15 mouse cellular contexts compared by ENCODE assay signal in the genomic region with DNA sequence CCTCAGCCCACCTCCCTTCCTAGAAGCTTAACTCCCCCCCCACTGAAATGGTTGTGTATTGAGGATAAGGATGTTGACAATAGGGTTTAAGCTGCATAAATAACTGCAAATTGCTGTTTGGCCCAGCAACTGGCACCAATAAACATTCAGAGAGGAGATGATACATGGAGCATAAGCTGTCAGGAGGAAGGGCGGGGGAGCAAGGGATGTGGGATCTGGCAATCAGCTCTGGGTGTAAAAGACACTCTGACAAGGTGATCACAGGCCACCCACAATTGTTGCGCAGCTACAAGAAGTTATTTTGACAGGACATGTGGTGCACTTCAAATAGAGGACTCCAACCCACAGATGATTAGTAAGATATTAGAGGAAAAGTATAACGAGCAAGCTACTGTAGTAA.
"Had no signal": no experiment of that assay in that cellular context is flagged by ENCODE, and none has a peak within 500 bp of the region (broad histone marks: within the 10 kb centered on the region; RNA-seq: fewer than 3 reads in every experiment).

No protein-coding gene starts in this region.

- H3K4me1 ChIP-seq: intestine, embryonic 15.5 days; kidney, embryonic 15.5 days; liver, embryonic 13.5 days; lung, embryonic 15.5 days; megakaryocyte, embryonic 14.5 days; neural tube, embryonic 15.5 days had no signal

- DNase-seq: kidney, adult 18-20 months; kidney, postnatal 25 days; liver; liver, embryonic 13.5 days; liver, postnatal 0 days; lung, postnatal 14 days; thymus, postnatal 4 days had no signal

- H3K27ac ChIP-seq: intestine, embryonic 15.5 days; kidney, embryonic 15.5 days; limb, embryonic 12.5 days; liver, embryonic 13.5 days; lung, embryonic 15.5 days; macrophage; neural tube, embryonic 15.5 days had no signal

- H3K9ac ChIP-seq: intestine, embryonic 15.5 days; kidney, embryonic 15.5 days; limb, embryonic 12.5 days; liver, embryonic 13.5 days; liver, postnatal 0 days; lung, embryonic 15.5 days; neural tube, embryonic 15.5 days had no signal

- H3K27me3 ChIP-seq: intestine, embryonic 15.5 days; kidney, embryonic 15.5 days; limb, embryonic 12.5 days; liver, embryonic 13.5 days; lung, embryonic 15.5 days; megakaryocyte, embryonic 14.5 days; neural tube, embryonic 15.5 days had no signal

- H3K9me3 ChIP-seq: intestine, embryonic 15.5 days; kidney, embryonic 15.5 days; limb, embryonic 12.5 days; liver, embryonic 13.5 days; lung, embryonic 15.5 days; neural tube, embryonic 15.5 days had no signal

- ATAC-seq: intestine, embryonic 15.5 days; liver, postnatal 0 days had no signal

- H3K4me3 ChIP-seq: intestine, embryonic 15.5 days; kidney, embryonic 15.5 days; limb, embryonic 12.5 days; liver, embryonic 13.5 days; lung, embryonic 15.5 days; megakaryocyte, embryonic 14.5 days; myocyte; neural tube, embryonic 15.5 days had no signal

- H3K36me3 ChIP-seq: intestine, embryonic 15.5 days; kidney, embryonic 15.5 days; limb, embryonic 12.5 days; liver, embryonic 13.5 days; lung, embryonic 15.5 days; neural tube, embryonic 15.5 days had no signal

- H3K4me2 ChIP-seq: intestine, embryonic 15.5 days; kidney, embryonic 15.5 days; limb, embryonic 12.5 days; liver, embryonic 13.5 days; lung, embryonic 15.5 days; neural tube, embryonic 15.5 days had no signal
